Mouse (Mus musculus) inflammation-experienced regulatory T-cells, adult 6 months (primary cell): Measurements from ENCODE around the gene Arhgap27. TPM values are rescaled to one million over a fixed set of nuclear protein-coding genes. Genes with fewer than 3 reads are reported as not detected.
"Not testable (repeated sequence)": the region's sequence is repeated elsewhere in the genome, so short reads cannot be mapped to it uniquely, and the experiment has no call there.

Experiments used
- ATAC-seq: one replicate; pipeline ENCODE4 v1.8.0; 2017
- polyA plus RNA-seq, 3 experiments: library from polyadenylated mRNA; unstranded; fragments of 100-300 nt; shearing (Covaris generic); gene quantifications; one replicate each; pipeline ENCODE4 v1.2.1; 2017

The Arhgap27 gene
- polyA plus RNA-seq, 3 experiments from 2014 or later: 22.2 to 27.8 (median 25.8) TPM

DNA sequence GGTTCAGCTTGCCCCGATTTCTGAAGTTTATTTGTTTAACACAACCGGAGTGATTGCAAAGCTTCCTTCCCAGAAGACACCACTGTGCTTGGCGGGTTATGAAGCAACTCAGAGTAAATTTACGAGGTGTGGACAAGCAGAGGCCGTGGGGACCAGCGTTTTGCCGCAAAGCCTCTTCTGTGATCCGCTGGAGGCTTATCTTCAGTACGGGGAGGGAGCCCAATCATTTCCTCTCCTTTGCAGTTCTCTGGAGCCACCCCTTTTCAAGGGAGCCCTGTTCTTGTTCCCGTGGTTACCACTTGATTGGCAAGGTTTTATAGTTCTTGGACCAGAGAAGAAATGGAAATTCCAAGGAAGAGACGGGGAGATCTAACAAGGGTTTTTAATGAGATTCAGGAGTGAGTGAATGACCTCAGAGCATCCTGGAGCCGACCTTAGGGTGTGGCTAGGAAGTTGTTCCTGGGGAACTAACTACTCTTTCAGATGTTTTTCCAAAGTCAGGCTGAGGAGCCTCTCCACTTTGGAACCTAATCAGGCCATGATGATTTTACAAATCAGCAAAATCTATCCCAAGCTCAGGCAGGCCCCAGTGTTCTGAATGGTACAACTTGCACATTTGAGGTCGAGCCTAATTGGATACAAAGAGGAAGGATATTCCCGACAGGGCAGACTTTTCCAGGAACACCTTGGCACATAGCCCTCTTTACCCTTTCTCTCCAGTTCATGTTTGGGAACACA lies 71.2 kb downstream of the Arhgap27 start:
- no peak for ATAC-seq

GRCm38 (mm10) chr11:103290841-103291240 lies 72.7 kb downstream of the Arhgap27 start:
- not testable (repeated sequence) for ATAC-seq

DNA sequence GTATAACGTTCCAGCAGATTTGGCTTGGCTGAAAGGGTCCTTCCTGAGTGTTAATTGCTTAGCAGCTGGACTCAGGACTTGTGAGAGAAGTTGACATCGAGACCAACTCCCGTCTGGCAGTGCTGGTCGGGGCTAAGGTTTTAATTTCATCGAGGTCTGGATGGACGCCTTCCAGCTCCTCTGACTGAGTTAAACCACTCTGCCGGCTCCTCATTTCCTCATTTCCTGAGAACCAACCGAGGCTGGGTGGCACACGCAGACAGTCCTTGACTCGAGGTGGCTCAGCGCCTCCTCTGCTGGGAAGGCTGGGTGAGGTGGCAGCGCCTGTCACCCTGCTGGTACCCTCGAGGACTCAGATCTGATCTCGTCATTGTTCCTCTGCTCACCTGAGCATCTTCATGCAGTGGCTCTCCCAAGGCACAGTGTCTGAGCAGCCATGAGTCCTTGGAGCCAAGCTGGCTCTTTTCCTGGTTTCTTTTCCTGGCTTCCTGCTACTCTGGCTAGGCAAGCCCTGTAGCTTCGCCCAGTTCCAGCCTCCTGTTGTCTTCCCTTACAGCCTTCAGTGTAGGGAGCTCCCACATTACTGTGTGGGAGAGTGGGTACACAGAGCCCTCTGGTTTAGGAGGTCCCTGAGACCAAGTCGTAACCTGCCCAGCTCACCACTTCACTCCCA lies 75.1 kb downstream of the Arhgap27 start:
- no peak for ATAC-seq

DNA sequence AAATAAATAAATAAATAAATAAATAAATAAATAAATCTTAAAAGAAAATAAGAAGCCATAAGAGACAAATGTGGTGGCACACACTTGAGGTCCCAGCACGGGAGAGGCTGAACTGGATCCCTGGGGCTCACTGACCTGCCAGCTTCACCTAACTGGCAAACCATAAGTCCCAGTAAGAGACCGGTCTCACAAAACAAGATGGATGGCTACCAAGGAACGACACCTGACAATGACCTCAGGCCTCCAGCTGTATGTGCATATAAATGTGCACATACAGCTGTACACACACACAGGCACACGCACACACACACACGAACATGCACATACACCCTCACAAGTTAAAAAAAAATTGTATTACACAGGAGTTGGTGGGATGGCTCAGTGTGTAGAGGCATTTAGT lies 76.6 kb downstream of the Arhgap27 start:
- no peak for ATAC-seq

DNA sequence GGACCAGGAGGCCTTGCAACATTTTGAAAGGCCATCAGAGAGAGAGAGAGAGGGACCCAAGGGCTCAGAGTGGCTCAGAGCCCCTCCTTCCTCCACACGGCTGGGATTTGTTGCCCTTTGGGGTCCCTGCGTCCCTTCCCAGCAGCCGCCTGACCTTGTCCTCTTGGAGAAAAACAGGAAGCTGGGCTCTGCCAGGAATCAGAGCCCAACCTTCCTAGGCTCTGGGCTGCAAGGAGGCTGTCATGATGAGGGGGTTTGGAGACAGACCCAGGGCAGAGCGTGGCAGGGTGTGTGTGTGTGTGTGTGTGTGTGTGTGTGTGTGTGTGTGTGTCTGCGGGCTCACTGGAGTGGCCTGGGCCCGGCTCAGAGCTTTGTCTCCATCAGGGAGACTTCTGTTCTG lies 77.5 kb downstream of the Arhgap27 start:
- ATAC-seq: no peak

DNA sequence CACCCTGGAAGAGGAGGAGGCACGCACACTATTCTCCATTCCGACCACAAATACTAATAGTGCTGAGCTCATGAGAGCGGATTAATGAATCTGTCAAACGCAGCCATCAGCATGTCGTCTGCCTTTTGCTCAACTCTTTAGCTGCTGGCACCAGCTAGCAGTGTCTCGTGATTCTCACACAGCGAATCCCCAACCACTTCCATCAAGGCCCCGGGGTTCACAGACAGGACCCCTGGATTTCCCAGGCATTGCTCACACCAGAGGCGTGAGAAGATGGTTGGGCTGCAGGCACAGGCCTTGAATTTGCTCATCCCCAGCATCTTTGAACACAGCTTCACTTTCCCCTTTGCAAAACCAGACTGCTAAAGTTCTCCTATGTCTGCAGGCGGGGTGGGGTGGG lies 78.2 kb downstream of the Arhgap27 start:
- ATAC-seq: no peak

DNA sequence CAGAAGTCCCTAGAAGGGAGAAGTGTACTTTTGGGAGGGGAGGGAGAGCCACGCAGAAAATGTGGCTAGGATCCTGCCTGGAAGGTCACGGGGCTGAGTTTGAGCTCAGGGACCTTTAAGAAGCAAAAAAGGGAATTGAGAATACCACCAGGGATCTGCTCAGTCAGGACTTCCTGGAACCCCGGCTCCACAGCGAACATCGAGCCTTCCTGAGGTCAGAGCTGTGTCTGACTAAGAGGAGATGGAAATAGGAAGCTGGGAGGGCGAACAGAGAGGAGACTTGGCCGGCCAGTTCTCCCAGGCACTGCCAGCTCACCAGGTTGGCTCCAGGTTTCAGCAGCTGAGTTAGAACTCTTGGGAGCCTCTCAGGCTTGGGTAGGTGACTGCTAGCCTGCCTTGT lies 81.7 kb downstream of the Arhgap27 start:
- no peak for ATAC-seq

Other genes starting within 250 kb of the Arhgap27 start
- 1 to 10 TPM; 3.0 to 3.7 (median 3.5) TPM for gene Hexim1, start 247.5 kb downstream of the Arhgap27 start, polyA plus RNA-seq
- 1 to 10 TPM in 2 of 3 experiments, under 1 TPM in 1; 0.44 to 2.1 (median 2.0) TPM for gene Hexim2, start 231.3 kb downstream of the Arhgap27 start, polyA plus RNA-seq
- gene Fmnl1, start 192.6 kb downstream of the Arhgap27 start, polyA plus RNA-seq: 10 to 100 TPM; 52.9 to 64.4 (median 60.6) TPM
- gene 1700023F06Rik, start 155.1 kb downstream of the Arhgap27 start, polyA plus RNA-seq: not detected
- not detected for gene Spata32, start 145.3 kb downstream of the Arhgap27 start, polyA plus RNA-seq
- 10 to 100 TPM; 19.9 to 41.4 (median 31.4) TPM for gene Map3k14, start 96.2 kb downstream of the Arhgap27 start, polyA plus RNA-seq
- gene Plekhm1, start 49.0 kb upstream of the Arhgap27 start, polyA plus RNA-seq: 10 to 100 TPM in 2 of 3 experiments, 1 to 10 TPM in 1; 9.0 to 11.9 (median 10.0) TPM
- gene Lrrc37a, start 140.9 kb upstream of the Arhgap27 start, polyA plus RNA-seq: not detected